Mouse (Mus musculus) intestine, postnatal 0 days (tissue): Measurements from ENCODE around the gene Hamp2. TPM values are rescaled to one million over a fixed set of nuclear protein-coding genes. Genes with fewer than 3 reads are reported as not detected.
"Not testable (repeated sequence)": the region's sequence is repeated elsewhere in the genome, so short reads cannot be mapped to it uniquely, and the experiment has no call there.

Experiments used
- ATAC-seq: fragments of 200-750 bp; cut with Nextera tagmentation; 2 replicates; pipeline ENCODE4 v1.8.0; 2017; ENCODE audit warnings: mild to moderate bottlenecking, moderate TSS enrichment, moderate library complexity
- H3K27ac ChIP-seq: fragments of 300-500 bp; sonication (generic); 2 replicates; pipeline ENCODE4 v1.5.1; 2014; ENCODE audit warnings: mild to moderate bottlenecking, low read depth, low read length, moderate library complexity
- H3K27me3 ChIP-seq: fragments of 300-500 bp; sonication (generic); replicated peaks from 2 replicates; pipeline ENCODE4 v1.6.1; 2014; ENCODE audit warnings: low read length, mixed read lengths; ENCODE audit not compliant: control insufficient read depth, insufficient read depth
- H3K36me3 ChIP-seq: fragments of 300-500 bp; sonication (generic); 2 replicates; pipeline ENCODE4 v1.6.1; 2014; ENCODE audit warnings: mild to moderate bottlenecking, moderate library complexity; ENCODE audit not compliant: control insufficient read depth, insufficient read depth
- H3K4me1 ChIP-seq: fragments of 300-500 bp; sonication (generic); replicated peaks from 2 replicates; pipeline ENCODE4 v1.6.1; 2014; ENCODE audit warnings: antibody characterized with exemption, low read length, mixed read lengths; ENCODE audit not compliant: control insufficient read depth, insufficient read depth
- H3K4me2 ChIP-seq: fragments of 300-500 bp; sonication (generic); replicated peaks from 2 replicates; pipeline ENCODE4 v1.6.1; 2014; ENCODE audit warnings: low read depth, mild to moderate bottlenecking, moderate library complexity
- H3K4me3 ChIP-seq: fragments of 300-500 bp; sonication (generic); 2 replicates; pipeline ENCODE4 v1.5.1; 2014; ENCODE audit warnings: low read depth, low read length
- H3K9ac ChIP-seq: fragments of 300-500 bp; sonication (generic); 2 replicates; pipeline ENCODE4 v1.6.1; 2014; ENCODE audit warnings: mild to moderate bottlenecking, low read depth, low read length
- H3K9me3 ChIP-seq: fragments of 300-500 bp; sonication (generic); 2 replicates; pipeline ENCODE4 v1.6.1; 2016; ENCODE audit warnings: mixed run types; ENCODE audit not compliant: control insufficient read depth
- CTCF ChIP-seq: sonication (generic); IDR thresholded peaks from 2 replicates; pipeline ENCODE4 v1.5.1; 2016; ENCODE audit warnings: low read depth, mild to moderate bottlenecking, control low read depth, antibody characterized with exemption, moderate library complexity
- WGBS: fragments of 180-500 bp; shearing (Covaris S2); extraction: QIAGEN DNeasy Blood & Tissue Kit; methylation state at CpG from one replicate; pipeline ENCODE4 v1.1.7; 2014; 5-methylcytosine and 5-hydroxymethylcytosine counted together
- polyA plus RNA-seq: library from polyadenylated mRNA; unstranded; fragments of >200 nt; fragmentation: Nextera tagmentation; extraction: Ambion mirVana; gene quantifications from 2 replicates; pipeline ENCODE4 v1.2.1, GENCODE M21; 2015

Hamp2 gene
- polyA plus RNA-seq, 1 experiment from 2014 or later, result not detected

- Histone ChIP-seq H3K4me1 (no peaks in the 10 kb centered on the region), H3K9ac (no peak overlapping the region), H3K4me3 (no peak overlapping the region), H3K27me3 (no peaks in the 10 kb centered on the region), H3K4me2 (no peak overlapping the region), H3K27ac (no peak overlapping the region), H3K36me3 (no peaks in the 10 kb centered on the region), H3K9me3 (no peaks in the 10 kb centered on the region)
- ATAC-seq, result no peak
- no peak for TF ChIP-seq CTCF
- WGBS, result 25% methylated on average over 3 of the region's 3 CpGs
Measured at GRCm38 (mm10) chr7:30924071-30924470, 410 bp downstream of the Hamp2 start.

- not testable (repeated sequence) for H3K4me3 ChIP-seq, H3K27ac ChIP-seq, H3K9me3 ChIP-seq, H3K36me3 ChIP-seq, H3K4me1 ChIP-seq, H3K4me2 ChIP-seq, ATAC-seq, H3K9ac ChIP-seq, H3K27me3 ChIP-seq
- WGBS, result 48% methylated on average over 3 of the region's 3 CpGs
Measured at GRCm38 (mm10) chr7:30922490-30922889, 2.0 kb downstream of the Hamp2 start.

GRCm38 (mm10) chr7:30920217-30920616, 4.3 kb downstream of the Hamp2 start:
- Histone ChIP-seq H3K9ac (no peak overlapping the region), H3K4me3 (no peak overlapping the region), H3K27me3 (no peaks in the 10 kb centered on the region), H3K27ac (no peak overlapping the region), H3K36me3 (no peaks in the 10 kb centered on the region), H3K4me2 (no peak overlapping the region), H3K9me3 (no peaks in the 10 kb centered on the region), H3K4me1 (no peaks in the 10 kb centered on the region)
- ATAC-seq, result peak; percentile 34; the same call in 1 of the 2 replicates
- 72% methylated on average over 3 of the region's 3 CpGs for WGBS
- TF ChIP-seq CTCF, result no peak

GRCm38 (mm10) chr7:30917219-30917618, 7.3 kb downstream of the Hamp2 start:
- Histone ChIP-seq H3K9me3 (no peaks in the 10 kb centered on the region), H3K4me1 (no peaks in the 10 kb centered on the region), H3K9ac (no peak overlapping the region), H3K36me3 (no peaks in the 10 kb centered on the region), H3K27ac (no peak overlapping the region), H3K27me3 (no peaks in the 10 kb centered on the region), H3K4me3 (no peak overlapping the region), H3K4me2 (no peak overlapping the region)
- 35% methylated on average over 4 of the region's 4 CpGs for WGBS
- ATAC-seq, result no peak
- TF ChIP-seq CTCF, result no peak

DNA sequence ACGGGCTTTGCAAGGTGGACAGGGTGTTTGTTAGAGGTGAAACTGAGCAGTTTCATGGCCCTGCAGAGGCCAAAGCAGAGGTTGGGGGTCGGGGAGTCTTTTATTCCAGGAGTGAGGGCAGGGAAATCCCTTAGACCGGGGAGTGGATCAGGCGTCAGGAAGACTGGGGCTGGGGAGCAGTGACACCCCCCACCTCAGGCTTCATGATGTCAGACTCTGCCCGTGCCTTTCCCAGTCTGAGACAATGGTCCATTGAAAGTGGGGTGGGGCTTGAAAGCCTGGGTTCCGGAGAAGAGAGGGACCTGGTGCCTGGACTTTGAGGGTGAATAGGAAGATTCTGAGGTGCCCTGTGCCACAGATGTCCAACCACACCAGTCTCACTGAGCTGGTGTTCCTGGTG, 7.8 kb downstream of the Hamp2 start:
- Histone ChIP-seq H3K36me3 (no peaks in the 10 kb centered on the region), H3K4me3 (no peak overlapping the region), H3K9ac (no peak overlapping the region), H3K4me1 (no peaks in the 10 kb centered on the region), H3K9me3 (no peaks in the 10 kb centered on the region), H3K27ac (no peak overlapping the region), H3K27me3 (no peaks in the 10 kb centered on the region), H3K4me2 (no peak overlapping the region)
- TF ChIP-seq CTCF, result no peak
- ATAC-seq, result no peak
- 29% methylated on average over 6 of the region's 6 CpGs for WGBS

DNA sequence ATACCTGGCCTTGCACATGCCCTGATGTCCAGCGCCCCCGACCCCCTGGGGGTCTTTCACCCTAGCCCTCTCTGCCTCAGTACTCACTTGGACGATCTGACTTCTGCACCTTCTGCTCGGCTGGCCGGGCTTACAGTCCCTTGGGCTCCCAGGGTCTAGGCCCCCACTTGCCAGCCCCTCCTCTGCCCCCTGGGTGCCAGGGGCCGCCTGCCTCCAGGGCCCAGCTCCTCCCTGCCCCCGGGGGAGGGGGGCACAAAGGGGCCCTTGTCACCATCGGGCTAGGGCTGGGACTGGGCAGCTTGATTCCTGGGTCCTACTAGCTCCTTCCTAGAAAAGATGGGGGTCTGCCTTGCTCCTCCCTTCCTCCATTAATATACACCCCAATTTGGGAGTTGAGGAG, 9.7 kb downstream of the Hamp2 start, which contains the start of gene Mag:
Mag (minus strand) TSS at position 142 of the 400 bp plus-strand sequence.
- H3K4me2 ChIP-seq, result no peak within 1 kb of the TSS
- no peak for ATAC-seq
- H3K27me3 ChIP-seq, result no peaks in the 10 kb centered on the region
- no peak within 1 kb of the TSS for H3K9ac ChIP-seq
- WGBS, result 71% methylated on average over 8 of the region's 8 CpGs
- H3K36me3 ChIP-seq, result no peaks in the 10 kb centered on the region
- H3K9me3 ChIP-seq, result no peaks in the 10 kb centered on the region
- no peak within 1 kb of the TSS for H3K27ac ChIP-seq
- TF ChIP-seq CTCF, result no peak
- no peak within 1 kb of the TSS for H3K4me3 ChIP-seq
- H3K4me1 ChIP-seq, result no peaks in the 10 kb centered on the region

GRCm38 (mm10) chr7:30909773-30910172, 14.7 kb downstream of the Hamp2 start:
- H3K36me3 ChIP-seq, result no peaks in the 10 kb centered on the region
- 0 out of 2 replicates have a peak, but pooled peaks cover 2% of the 10 kb centered on the region for H3K4me1 ChIP-seq
- H3K4me3 ChIP-seq, result no peak overlapping the region
- H3K9me3 ChIP-seq, result no peaks in the 10 kb centered on the region
- WGBS, result 44% methylated on average over 6 of the region's 6 CpGs
- no peak for ATAC-seq
- no peaks in the 10 kb centered on the region for H3K27me3 ChIP-seq
- no peak overlapping the region for H3K4me2 ChIP-seq
- no peak overlapping the region for H3K27ac ChIP-seq
- TF ChIP-seq CTCF, result no peak
- no peak overlapping the region for H3K9ac ChIP-seq
